Mouse (Mus musculus): Measurements from ENCODE around the gene Armh1. TPM values are rescaled to one million over a fixed set of nuclear protein-coding genes. Genes with fewer than 3 reads are reported as not detected.
A peak's percentile ranks its signal among the peaks of the same experiment; 100 is the strongest.

Armh1 gene
- polyA plus RNA-seq, 1 experiment from 2014 or later, result 1.3 TPM

DNA sequence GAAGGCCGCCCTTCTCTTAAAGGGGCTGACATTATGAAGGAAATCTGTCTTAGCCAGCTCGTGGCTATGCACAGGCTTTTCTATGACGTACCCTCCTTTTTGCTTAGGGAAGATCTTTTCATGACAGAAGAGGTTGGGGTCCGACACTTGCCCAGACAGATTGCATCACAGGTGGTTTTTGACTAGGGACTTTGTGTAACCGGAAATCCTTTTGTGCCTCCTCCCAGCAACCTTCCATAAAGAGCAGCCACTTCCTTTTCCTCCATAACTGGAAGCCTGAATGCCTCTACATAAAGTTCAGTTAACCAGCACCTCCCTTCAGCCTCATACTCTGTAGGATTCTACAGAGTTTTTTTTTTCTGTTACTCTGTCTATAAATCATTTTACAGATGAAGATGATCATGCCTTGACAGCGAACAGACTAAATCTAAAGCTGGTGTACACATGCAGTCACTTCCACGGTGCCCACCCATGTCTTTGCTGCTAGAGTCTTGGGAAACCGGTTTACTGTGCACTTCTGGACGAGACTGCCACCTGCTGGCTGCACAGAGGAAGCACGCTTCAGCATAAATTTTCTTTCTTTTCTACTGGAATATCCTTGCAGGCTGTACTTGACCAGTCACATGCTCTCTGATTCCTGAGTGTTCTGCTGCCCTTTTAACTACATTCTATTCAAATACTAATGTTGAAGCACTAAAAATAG lies 33.3 kb downstream of the Armh1 start:
- Histone ChIP-seq H3K36me3 (no peaks in the 10 kb centered on the region), H3K4me3 (no peak overlapping the region), H3K4me1 (no peaks in the 10 kb centered on the region), H3K9ac (no peak overlapping the region), H3K27me3 (peaks cover 2% of the 10 kb centered on the region; the same call in 1 of the 2 replicates), H3K27ac (no peak overlapping the region), H3K4me2 (replicated peaks) (no peak overlapping the region), H3K9me3 (no peaks in the 10 kb centered on the region)
- WGBS, result 36% methylated on average over 10 of the region's 10 CpGs
- ATAC-seq (ENCODE audit: insufficient number of reproducible peaks, insufficient read depth, low FRiP score, low TSS enrichment), result no peak

DNA sequence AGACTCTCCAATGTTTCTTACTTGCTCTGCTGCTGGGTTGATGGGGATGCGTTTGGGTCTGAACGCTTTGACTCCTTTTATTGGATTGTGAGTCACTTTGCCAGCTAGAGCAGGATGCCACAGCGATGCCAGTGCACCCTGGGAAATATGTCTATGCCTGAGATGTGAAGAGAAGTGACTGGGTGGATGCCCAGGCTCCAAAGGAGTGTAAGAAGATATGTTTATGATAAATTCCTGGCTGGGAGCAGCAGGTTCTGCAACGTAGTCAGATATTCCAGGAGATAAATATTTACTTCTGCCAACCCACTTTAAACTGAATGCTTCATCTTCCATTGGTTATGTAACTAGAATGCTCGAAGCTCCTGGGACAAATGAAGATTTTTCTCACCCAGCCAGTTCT lies 34.9 kb downstream of the Armh1 start:
- H3K36me3 ChIP-seq, result no peaks in the 10 kb centered on the region
- WGBS, result 72% methylated on average over 5 of the region's 5 CpGs
- H3K27ac ChIP-seq, result no peak overlapping the region
- H3K9me3 ChIP-seq, result no peaks in the 10 kb centered on the region
- no peak overlapping the region for H3K4me3 ChIP-seq
- no peaks in the 10 kb centered on the region for H3K4me1 ChIP-seq
- peaks cover 3% of the 10 kb centered on the region; the same call in 1 of the 2 replicates for H3K27me3 ChIP-seq
- ATAC-seq (ENCODE audit: insufficient number of reproducible peaks, insufficient read depth, low FRiP score, low TSS enrichment), result no peak
- no peak overlapping the region for H3K9ac ChIP-seq
- H3K4me2 ChIP-seq (replicated peaks), result no peak overlapping the region

DNA sequence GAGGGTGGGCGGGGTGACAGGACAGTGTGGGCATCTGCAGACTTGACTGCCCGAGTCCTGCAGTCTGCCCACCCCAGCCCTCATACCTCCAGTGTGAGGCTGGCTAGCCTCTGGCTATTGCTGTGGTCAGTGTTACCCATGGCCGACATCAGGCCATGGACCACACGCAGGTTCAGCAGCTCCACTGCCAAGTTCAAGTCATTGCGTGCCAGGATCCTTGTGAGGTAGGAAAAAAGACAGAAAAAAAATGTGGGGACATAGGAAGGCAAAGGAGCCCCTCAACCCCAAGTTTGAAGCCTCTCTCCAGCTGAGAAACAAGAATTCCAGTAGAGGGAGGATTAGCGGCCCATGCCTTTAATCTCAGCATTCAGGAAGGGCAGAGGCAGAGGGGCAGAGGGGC lies 37.7 kb downstream of the Armh1 start:
- H3K36me3 ChIP-seq, result no peaks in the 10 kb centered on the region
- no peak overlapping the region for H3K9ac ChIP-seq
- H3K4me1 ChIP-seq, result no peaks in the 10 kb centered on the region
- H3K27ac ChIP-seq, result no peak overlapping the region
- no peaks in the 10 kb centered on the region for H3K9me3 ChIP-seq
- no peak overlapping the region for H3K4me2 ChIP-seq (replicated peaks)
- 82% methylated on average over 6 of the region's 6 CpGs for WGBS
- peaks cover 3% of the 10 kb centered on the region; the same call in 1 of the 2 replicates for H3K27me3 ChIP-seq
- ATAC-seq (ENCODE audit: insufficient number of reproducible peaks, insufficient read depth, low FRiP score, low TSS enrichment), result no peak
- H3K4me3 ChIP-seq, result no peak overlapping the region

DNA sequence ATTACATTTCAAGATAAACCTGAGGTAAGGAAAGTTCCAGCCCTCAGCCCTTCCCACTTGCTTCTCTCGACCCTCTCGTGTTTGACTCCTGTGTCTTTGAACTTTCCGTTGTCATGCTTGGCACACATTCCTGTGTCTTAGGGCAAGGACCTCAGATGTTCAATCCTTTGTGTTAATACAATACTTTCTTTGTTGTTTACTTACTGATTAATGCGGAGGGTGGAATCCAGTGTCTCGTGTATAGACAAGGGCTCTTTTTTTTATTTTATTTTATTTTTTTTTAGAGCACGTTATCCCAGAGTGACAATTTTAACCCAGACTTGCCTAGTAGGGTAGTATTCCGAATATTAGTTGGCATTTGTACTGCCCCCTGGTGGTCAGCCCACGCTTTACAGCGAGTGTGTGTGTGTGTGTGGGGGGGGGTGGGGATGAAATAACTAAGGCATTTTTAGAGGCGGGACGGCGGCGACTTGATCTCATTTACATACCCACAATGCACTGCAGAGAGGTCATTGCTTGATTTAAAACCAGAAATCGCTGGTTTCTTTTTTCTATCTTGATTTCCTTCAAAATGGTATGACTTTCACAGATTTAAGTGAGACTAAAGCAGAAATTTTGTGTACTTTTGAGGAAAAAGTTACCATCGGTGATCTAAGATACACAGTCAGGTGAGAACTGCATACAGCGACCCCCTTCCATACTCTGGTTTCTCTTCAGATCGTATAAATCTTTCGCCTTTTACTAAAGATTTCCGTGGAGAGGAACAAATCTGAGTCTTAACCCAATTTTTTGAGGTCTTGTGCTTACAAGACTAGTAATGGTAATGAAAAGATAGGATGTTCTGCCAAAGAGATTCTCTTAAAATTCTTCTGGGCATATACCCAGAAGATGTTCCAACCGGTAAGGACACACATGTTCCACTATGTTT lies 41.5 kb downstream of the Armh1 start:
- Histone ChIP-seq H3K36me3 (no peaks in the 10 kb centered on the region), H3K9me3 (no peaks in the 10 kb centered on the region), H3K4me1 (no peaks in the 10 kb centered on the region), H3K27ac (0 out of 2 replicates have a peak overlapping the region, but pooled peaks have one; percentile 11), H3K27me3 (peaks cover 3% of the 10 kb centered on the region; the same call in 1 of the 2 replicates), H3K4me2 (replicated peaks) (no peak overlapping the region), H3K4me3 (no peak overlapping the region), H3K9ac (no peak overlapping the region)
- ATAC-seq (ENCODE audit: insufficient number of reproducible peaks, insufficient read depth, low FRiP score, low TSS enrichment), result no peak
- 2% methylated on average over 20 of the region's 20 CpGs for WGBS

DNA sequence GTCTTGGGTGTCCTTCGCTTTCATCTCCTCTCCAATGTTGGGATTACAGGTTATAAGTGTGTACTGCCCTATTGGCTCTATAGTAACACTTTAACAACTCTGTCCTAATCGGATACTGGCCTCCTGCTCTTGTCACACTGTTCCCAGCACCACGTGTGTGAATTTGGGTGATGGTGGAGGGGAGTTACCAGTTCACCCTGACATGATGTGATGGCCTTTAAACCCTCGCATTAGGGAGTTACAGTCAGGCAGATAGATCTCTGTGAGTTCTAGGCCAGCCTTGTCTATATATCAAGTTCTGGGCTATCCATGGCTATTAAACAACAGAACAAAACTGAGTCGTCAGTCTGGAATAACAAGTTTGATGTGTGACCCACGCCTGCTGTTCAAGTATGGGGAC lies 42.3 kb downstream of the Armh1 start:
- no peak overlapping the region for H3K9ac ChIP-seq
- no peaks in the 10 kb centered on the region for H3K9me3 ChIP-seq
- WGBS, result 80% methylated on average over 6 of the region's 6 CpGs
- H3K27me3 ChIP-seq, result peaks cover 3% of the 10 kb centered on the region; the same call in 1 of the 2 replicates
- H3K27ac ChIP-seq, result no peak overlapping the region
- H3K4me3 ChIP-seq, result no peak overlapping the region
- no peak for ATAC-seq (ENCODE audit: insufficient number of reproducible peaks, insufficient read depth, low FRiP score, low TSS enrichment)
- H3K4me1 ChIP-seq, result no peaks in the 10 kb centered on the region
- H3K36me3 ChIP-seq, result no peaks in the 10 kb centered on the region
- no peak overlapping the region for H3K4me2 ChIP-seq (replicated peaks)

DNA sequence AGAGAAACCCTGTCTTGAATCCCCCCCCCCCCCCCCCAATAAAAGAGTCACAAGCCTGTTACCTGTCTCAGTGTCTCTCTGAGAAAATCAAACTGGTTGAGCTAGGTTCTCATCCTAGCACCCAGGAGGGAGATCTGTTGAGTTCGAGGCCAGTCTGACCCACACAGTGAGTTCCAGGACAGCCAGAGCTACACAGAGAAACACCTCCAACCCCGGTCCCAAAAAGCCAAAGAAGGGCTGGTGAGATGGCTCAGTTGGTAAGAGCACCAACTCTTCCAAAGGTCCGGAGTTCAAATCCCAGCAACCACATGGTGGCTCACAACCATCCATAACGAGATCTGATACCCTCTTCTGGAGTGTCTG lies 49.0 kb downstream of the Armh1 start:
- Histone ChIP-seq H3K4me2 (replicated peaks) (peak overlapping the region; percentile 49; the same call in 1 of the 2 replicates), H3K4me3 (peak overlapping the region; percentile 33; the same call in 1 of the 2 replicates), H3K9me3 (no peaks in the 10 kb centered on the region), H3K4me1 (no peaks in the 10 kb centered on the region), H3K9ac (no peak overlapping the region), H3K36me3 (no peaks in the 10 kb centered on the region), H3K27me3 (no peaks in the 10 kb centered on the region), H3K27ac (peak overlapping the region; percentile 80)
- WGBS, result 68% methylated on average over 4 of the region's 4 CpGs
- 0 out of 2 replicates have a peak, but pooled peaks have one; percentile 17 for ATAC-seq (ENCODE audit: insufficient number of reproducible peaks, insufficient read depth, low FRiP score, low TSS enrichment)

DNA sequence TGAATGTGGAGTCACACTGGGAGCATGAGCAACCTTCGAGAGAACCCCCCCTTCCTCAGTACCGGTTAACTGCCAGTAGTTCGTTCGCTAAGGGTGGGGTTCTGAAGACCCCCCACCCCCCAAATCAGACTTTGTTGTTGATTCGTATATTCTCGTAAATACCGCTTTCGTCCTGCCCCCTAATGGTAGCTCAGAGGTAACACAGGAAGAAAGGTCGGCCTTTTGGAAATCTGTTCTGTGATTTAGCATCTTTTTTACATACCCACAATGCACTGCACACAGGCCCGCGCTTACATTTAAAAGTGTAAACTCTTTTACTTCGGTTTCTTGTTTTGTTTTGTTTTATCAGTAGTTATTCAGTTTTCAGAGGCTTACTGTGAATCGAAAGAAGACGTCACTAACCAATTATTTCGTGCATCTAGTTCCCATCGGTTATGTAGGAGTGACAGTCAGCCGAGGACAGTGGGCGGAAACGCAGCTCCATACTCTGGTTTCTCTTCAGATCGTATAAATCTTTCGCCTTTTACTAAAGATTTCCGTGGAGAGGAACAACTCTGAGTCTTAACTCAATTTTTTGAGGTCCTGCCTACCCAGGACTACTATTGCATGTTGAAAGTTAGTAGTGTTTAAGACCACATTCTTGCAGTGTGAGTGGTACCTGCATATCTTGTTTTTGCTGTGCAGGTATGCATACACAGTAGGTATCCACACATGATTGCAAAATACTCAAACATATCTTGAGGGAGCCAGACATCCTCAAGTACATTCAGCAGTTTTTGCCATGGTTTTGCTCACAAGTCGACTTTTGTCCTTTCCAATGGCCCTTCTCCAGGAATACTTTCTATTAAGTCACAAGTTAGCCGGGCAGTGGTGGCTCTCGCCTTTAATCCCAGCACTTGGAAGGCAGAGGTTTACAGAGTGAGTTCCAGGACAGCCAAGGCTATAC lies 49.6 kb downstream of the Armh1 start:
- WGBS, result under 1% methylated on average over 25 of the region's 25 CpGs

DNA sequence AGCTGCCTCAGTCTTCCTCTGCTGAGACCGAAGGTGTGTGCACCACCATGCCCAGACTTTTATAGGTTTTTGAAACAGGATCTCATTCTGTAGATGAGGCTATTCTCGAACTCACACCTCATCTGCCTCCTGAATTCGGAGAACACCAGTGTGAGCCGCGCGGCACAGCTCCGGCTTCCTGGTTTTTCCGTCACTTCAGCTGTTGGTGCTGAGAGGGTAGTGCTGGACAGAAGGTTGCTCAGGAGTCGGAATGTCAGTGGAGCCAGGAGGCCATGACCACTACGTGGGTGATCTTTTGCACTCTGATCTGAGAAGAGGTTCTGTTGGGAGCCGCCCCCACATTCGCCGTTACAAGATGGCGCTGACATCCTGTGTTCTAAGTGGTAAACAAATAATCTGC lies 60.1 kb downstream of the Armh1 start:
- Histone ChIP-seq H3K4me1 (0 out of 2 replicates have a peak, but pooled peaks cover 3% of the 10 kb centered on the region), H3K9me3 (no peaks in the 10 kb centered on the region), H3K4me2 (replicated peaks) (no peak overlapping the region), H3K27ac (no peak overlapping the region), H3K9ac (no peak overlapping the region), H3K4me3 (no peak overlapping the region), H3K27me3 (no peaks in the 10 kb centered on the region), H3K36me3 (no peaks in the 10 kb centered on the region)
- 94% methylated on average over 14 of the region's 14 CpGs for WGBS
- ATAC-seq (ENCODE audit: insufficient number of reproducible peaks, insufficient read depth, low FRiP score, low TSS enrichment), result no peak

More for the DNA sequence above, 49.6 kb downstream of the Armh1 start:
- H3K4me1 ChIP-seq, result no peaks in the 10 kb centered on the region
- peak overlapping the region; percentile 80 for H3K27ac ChIP-seq
- peak overlapping the region; percentile 49 for H3K4me2 ChIP-seq (replicated peaks)
- H3K9me3 ChIP-seq, result no peaks in the 10 kb centered on the region
- H3K4me3 ChIP-seq, result peak overlapping the region; percentile 33
- peak; percentile 88; the same call in 1 of the 2 replicates for ATAC-seq (ENCODE audit: insufficient number of reproducible peaks, insufficient read depth, low FRiP score, low TSS enrichment)
- peak overlapping the region; percentile 27; the same call in 1 of the 2 replicates for H3K9ac ChIP-seq
- H3K27me3 ChIP-seq, result no peaks in the 10 kb centered on the region
- H3K36me3 ChIP-seq, result no peaks in the 10 kb centered on the region

DNA sequence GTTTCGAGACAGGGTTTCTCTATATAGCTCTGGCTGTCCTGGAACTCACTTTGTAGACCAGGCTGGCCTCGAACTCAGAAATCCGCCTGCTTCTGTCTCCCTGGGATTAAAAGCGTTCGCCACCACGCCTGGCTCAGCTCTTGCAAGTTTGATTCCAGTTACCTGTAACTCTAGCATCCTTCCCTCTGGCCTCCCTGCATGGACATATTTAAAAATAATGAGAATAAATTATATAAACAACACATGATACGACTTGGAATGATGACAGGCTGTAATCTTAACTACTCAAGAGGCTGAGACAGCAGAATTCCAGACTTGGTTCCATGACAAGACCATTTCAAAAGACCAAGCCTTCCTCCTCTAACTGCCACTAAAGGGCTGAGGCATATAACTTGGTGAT lies 61.3 kb downstream of the Armh1 start:
- Histone ChIP-seq H3K36me3 (no peaks in the 10 kb centered on the region), H3K4me3 (no peak overlapping the region), H3K9ac (no peak overlapping the region), H3K4me1 (0 out of 2 replicates have a peak, but pooled peaks cover 3% of the 10 kb centered on the region), H3K27me3 (no peaks in the 10 kb centered on the region), H3K4me2 (replicated peaks) (no peak overlapping the region), H3K9me3 (no peaks in the 10 kb centered on the region), H3K27ac (peak overlapping the region; percentile 79)
- ATAC-seq (ENCODE audit: insufficient number of reproducible peaks, insufficient read depth, low FRiP score, low TSS enrichment), result no peak
- 61% methylated on average over 7 of the region's 7 CpGs for WGBS

DNA sequence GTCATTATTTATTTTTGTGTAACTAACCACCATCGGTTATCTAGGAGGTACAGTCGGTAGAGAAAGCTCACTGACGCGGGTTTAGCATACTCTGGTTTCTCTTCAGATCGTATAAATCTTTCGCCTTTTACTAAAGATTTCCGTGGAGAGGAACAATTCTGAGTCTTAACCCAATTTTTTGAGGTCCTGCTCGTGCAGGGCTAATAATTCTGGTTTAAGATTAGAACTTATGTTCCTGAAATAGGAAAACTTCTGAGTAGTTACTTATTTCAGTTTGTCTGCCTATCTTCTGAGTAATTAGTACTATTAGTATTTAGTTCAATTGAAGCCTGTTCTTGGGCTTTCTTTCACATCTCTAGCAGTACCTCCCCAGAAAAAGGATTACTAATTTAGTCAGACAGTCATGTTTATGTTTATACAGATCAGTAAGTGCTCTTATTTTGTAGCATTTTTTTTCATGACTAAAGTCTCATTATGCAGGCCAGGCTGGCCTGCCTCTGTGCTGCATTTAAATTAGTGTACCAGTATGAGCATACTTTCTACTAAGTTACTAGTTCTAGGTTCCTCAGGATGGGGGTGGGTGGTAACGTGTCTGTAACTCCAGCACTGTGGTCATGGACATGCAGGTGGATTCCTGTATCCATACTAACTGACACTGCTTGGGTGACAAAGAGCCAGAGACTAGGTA lies 61.9 kb downstream of the Armh1 start:
- 2% methylated on average over 9 of the region's 9 CpGs for WGBS
- Histone ChIP-seq H3K4me3 (no peak overlapping the region; the same call in 1 of the 2 replicates), H3K9ac (no peak overlapping the region), H3K27ac (peak overlapping the region; percentile 79), H3K27me3 (no peaks in the 10 kb centered on the region), H3K4me2 (replicated peaks) (peak overlapping the region; percentile 44), H3K4me1 (0 out of 2 replicates have a peak, but pooled peaks cover 3% of the 10 kb centered on the region), H3K9me3 (no peaks in the 10 kb centered on the region), H3K36me3 (no peaks in the 10 kb centered on the region)
- peak; percentile 83 for ATAC-seq (ENCODE audit: insufficient number of reproducible peaks, insufficient read depth, low FRiP score, low TSS enrichment)

Measured in embryonic facial prominence, embryonic 12.5 days (tissue).